Mouse (Mus musculus): Measurements from ENCODE around the gene Exoc6b. TPM values are rescaled to one million over a fixed set of nuclear protein-coding genes. Genes with fewer than 3 reads are reported as not detected.

Exoc6b gene
- polyA plus RNA-seq, 1 experiment from 2014 or later = 22.1 TPM

DNA sequence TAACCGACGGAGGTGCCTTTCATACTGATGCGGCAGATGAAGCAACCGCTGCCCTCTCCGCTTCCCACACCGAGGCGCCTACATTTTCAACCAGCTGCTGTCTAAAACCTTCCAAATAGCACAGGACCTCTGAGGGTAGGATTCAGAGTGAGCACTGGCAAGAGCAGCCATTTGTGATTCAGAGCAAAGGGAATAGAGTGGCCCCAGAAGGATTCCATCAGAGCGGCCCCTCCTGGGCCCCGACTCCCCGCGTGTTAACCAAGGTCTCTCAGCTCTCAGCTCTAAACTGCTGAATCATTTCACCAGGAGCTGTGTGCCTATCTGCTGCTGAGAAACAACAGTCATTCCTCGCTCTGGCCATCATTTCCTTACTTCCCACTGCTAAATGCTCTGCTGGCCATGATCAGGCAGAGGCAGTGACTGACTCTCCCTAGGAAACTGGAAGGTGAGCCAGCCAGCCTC lies 145.5 kb downstream of the Exoc6b start:
- peak; percentile 88 for ATAC-seq (ENCODE audit: insufficient number of reproducible peaks, low FRiP score)
- Histone ChIP-seq H3K27me3 (replicated peaks) (no peaks in the 10 kb centered on the region), H3K4me1 (replicated peaks) (peaks cover 9% of the 10 kb centered on the region; the same call in 1 of the 2 replicates), H3K9ac (0 out of 2 replicates have a peak overlapping the region, but pooled peaks have one; percentile 24), H3K4me3 (no peak overlapping the region), H3K27ac (ENCODE audit: poor library complexity, severe bottlenecking) (peak overlapping the region; percentile 53; the same call in 1 of the 2 replicates), H3K36me3 (peaks cover 6% of the 10 kb centered on the region; the same call in 1 of the 2 replicates), H3K4me2 (peak overlapping the region; percentile 49), H3K9me3 (replicated peaks) (peaks cover 3% of the 10 kb centered on the region; the same call in 1 of the 2 replicates)
- WGBS = 36% methylated on average over 12 of the region's 12 CpGs

DNA sequence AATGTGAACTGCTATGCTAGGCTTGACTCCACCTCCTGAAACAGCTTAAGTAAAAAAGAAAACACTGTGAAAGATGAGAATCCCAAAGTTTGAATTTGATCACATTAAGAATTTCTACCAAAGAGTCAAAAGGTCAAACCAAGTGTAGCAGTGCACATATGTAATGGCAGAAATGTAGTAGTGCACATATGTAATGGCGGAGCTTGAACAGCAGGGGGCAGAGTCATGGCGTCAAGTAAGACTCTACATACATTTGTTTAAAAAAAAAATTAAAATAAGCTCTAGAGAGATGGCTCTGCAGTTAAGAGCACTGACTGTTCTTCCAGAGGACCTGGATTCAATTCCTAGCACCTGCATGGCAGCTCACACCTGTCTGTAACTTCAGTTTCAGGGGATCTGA lies 153.0 kb downstream of the Exoc6b start:
- no peaks in the 10 kb centered on the region for H3K9me3 ChIP-seq (replicated peaks)
- no peaks in the 10 kb centered on the region for H3K36me3 ChIP-seq
- no peak for ATAC-seq (ENCODE audit: insufficient number of reproducible peaks, low FRiP score)
- no peak overlapping the region for H3K4me3 ChIP-seq
- no peaks in the 10 kb centered on the region for H3K4me1 ChIP-seq (replicated peaks)
- H3K27me3 ChIP-seq (replicated peaks) = no peaks in the 10 kb centered on the region
- H3K27ac ChIP-seq (ENCODE audit: poor library complexity, severe bottlenecking) = no peak overlapping the region
- H3K9ac ChIP-seq = no peak overlapping the region
- no peak overlapping the region for H3K4me2 ChIP-seq
- WGBS = 20% methylated on average over 2 of the region's 2 CpGs

DNA sequence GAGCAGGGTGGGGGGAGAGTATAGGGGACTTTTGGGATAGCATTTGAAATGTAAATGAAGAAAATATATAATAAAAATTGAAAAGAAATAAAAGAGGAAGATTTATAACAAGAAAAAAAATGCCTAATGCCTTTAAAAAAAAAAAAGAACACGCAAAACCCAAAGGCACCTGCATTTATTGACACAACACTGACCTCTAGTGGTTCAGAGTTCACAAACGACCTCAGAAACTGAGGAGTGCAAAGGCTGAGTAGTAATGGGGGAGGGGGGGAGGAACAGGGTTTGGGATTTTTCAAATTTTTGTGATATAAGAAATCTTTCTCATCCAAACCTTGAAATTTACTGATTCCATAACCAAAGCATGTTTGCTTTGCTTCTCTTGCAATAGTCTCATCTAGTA lies 156.9 kb downstream of the Exoc6b start:
- Histone ChIP-seq H3K9ac (no peak overlapping the region), H3K9me3 (replicated peaks) (no peaks in the 10 kb centered on the region), H3K4me1 (replicated peaks) (no peaks in the 10 kb centered on the region), H3K36me3 (no peaks in the 10 kb centered on the region), H3K27me3 (replicated peaks) (no peaks in the 10 kb centered on the region), H3K27ac (ENCODE audit: poor library complexity, severe bottlenecking) (no peak overlapping the region), H3K4me3 (no peak overlapping the region), H3K4me2 (no peak overlapping the region)
- ATAC-seq (ENCODE audit: insufficient number of reproducible peaks, low FRiP score) = no peak
- WGBS = 6% methylated on average over 2 of the region's 2 CpGs

DNA sequence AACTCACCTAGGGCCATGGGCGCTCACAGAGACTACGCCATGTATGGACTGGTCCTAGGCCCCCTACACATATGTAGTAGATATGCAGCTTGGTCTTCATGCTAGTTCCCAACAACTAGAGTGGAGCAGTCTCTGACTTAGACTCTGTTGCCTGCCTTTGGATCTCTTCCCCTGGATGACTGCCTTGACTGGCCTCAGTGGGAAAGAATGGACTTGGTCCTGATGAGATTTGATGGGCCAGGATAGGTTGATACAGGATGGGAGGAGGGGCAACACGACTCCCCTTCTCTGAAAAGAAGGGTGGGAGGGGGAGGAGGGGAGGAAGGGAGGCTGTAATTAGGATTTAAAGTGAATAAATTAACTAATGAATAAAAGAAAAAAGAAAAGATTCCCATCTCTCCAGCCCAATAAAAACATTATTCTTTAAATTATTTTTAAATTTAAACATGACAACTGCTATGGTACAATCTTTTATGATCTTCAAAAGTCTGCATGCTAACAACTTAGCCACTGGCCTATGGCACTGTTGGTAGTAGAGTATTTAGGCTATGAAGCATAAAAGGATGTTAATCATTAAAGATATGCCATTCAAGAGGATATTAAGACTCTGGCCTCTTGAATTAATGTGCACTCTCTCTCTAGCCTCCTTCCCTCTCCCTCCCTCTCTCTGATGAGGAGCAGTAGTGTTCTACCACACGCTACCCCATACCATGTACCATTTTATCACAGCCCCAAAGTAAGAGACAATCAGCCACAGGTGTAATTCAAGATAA lies 170.1 kb downstream of the Exoc6b start:
- no peak overlapping the region for H3K4me2 ChIP-seq
- no peak overlapping the region for H3K4me3 ChIP-seq
- H3K27ac ChIP-seq (ENCODE audit: poor library complexity, severe bottlenecking) = no peak overlapping the region
- WGBS = 90% methylated on average over 4 of the region's 4 CpGs
- H3K36me3 ChIP-seq = no peaks in the 10 kb centered on the region
- no peak overlapping the region for H3K9ac ChIP-seq
- H3K9me3 ChIP-seq (replicated peaks) = no peaks in the 10 kb centered on the region
- H3K27me3 ChIP-seq (replicated peaks) = no peaks in the 10 kb centered on the region
- no peak for ATAC-seq (ENCODE audit: insufficient number of reproducible peaks, low FRiP score)
- H3K4me1 ChIP-seq (replicated peaks) = peaks cover 6% of the 10 kb centered on the region; the same call in 1 of the 2 replicates

DNA sequence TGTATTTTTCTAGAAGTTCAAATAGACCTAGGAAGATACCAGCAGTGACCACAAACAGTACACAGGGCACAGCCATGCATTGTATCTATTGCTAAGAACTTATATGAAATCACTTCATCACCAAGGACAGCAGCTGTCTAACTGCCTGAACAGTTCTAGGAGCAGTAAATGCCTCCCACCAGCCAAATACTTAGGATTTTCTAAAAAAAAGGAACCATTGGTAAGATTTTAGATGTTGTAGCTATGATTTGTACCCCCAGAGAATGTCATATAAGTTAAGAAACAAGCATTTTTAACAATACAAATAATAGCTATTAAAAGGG lies 175.6 kb downstream of the Exoc6b start:
- Histone ChIP-seq H3K4me3 (no peak overlapping the region), H3K9ac (no peak overlapping the region), H3K9me3 (replicated peaks) (no peaks in the 10 kb centered on the region), H3K27me3 (replicated peaks) (no peaks in the 10 kb centered on the region), H3K4me2 (no peak overlapping the region), H3K27ac (ENCODE audit: poor library complexity, severe bottlenecking) (no peak overlapping the region), H3K4me1 (replicated peaks) (peaks cover 13% of the 10 kb centered on the region), H3K36me3 (no peaks in the 10 kb centered on the region)
- ATAC-seq (ENCODE audit: insufficient number of reproducible peaks, low FRiP score) = no peak

DNA sequence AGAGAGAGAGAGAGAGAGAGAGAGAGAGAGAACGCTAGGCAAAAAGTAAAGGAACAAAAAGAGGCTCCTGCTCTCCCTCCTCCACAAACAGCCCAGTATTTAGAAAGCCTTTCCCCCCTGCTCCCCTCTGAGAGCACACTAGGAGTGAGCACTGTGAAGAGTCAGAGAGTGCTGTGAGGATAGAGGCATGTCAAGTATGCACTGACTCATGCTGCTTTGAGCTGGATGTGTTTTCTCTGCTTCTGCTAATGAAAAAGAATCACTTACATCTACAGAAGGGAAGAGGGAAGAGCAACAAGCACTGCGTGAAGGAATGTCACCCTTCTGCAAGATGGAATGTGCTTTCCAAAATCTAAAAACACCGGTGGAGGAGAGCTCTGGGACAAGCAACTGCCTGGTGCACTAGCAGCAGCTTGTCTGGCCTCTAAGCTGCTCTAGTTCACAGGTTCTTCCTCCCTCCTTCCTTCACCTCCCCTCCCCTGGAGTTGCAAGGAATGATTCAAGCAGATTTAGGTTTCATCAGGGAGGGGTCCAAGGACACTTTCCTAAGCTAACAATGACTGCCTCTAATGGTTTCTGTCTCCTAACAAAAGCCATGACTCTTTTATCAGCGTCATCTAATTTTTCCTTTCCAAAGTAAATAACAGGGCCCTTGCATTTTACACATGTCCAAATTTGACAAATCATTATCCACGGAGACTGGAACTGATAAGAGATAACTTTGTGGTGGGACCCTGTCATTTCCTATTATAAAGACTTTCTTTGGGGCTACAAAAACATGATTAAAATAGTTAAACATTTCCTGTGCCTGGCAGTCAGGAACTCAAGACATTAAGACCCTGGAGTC lies 176.2 kb downstream of the Exoc6b start:
- Histone ChIP-seq H3K9me3 (replicated peaks) (no peaks in the 10 kb centered on the region), H3K27me3 (replicated peaks) (no peaks in the 10 kb centered on the region), H3K27ac (ENCODE audit: poor library complexity, severe bottlenecking) (no peak overlapping the region), H3K4me2 (0 out of 2 replicates have a peak overlapping the region, but pooled peaks have one; percentile 15), H3K4me1 (replicated peaks) (peaks cover 13% of the 10 kb centered on the region), H3K9ac (no peak overlapping the region), H3K36me3 (no peaks in the 10 kb centered on the region), H3K4me3 (no peak overlapping the region)
- ATAC-seq (ENCODE audit: insufficient number of reproducible peaks, low FRiP score) = no peak
- WGBS = 12% methylated on average over 5 of the region's 5 CpGs

DNA sequence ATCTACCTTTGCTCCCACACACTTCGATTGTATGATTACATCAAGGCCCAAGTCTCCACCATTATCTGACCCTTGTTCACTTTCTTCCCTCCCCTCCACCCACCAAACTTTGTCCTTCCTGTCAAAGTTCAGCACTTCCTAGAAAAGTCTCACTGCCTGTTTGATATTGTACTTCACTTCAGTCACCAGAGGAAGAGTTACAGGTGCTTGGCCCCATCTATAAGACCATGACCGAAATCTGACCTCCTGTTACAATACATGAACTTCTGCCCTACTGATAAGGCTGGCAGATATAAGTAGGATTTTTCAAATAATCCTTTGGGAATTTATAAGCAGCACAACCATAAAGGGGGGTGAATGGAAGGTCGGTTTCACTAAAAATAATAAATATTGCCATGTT lies 182.8 kb downstream of the Exoc6b start:
- no peak overlapping the region for H3K9ac ChIP-seq
- H3K27me3 ChIP-seq (replicated peaks) = no peaks in the 10 kb centered on the region
- H3K4me2 ChIP-seq = no peak overlapping the region
- no peaks in the 10 kb centered on the region for H3K36me3 ChIP-seq
- no peaks in the 10 kb centered on the region for H3K9me3 ChIP-seq (replicated peaks)
- ATAC-seq (ENCODE audit: insufficient number of reproducible peaks, low FRiP score) = no peak
- no peak overlapping the region for H3K4me3 ChIP-seq
- WGBS = 46% methylated on average over 3 of the region's 3 CpGs
- H3K27ac ChIP-seq (ENCODE audit: poor library complexity, severe bottlenecking) = no peak overlapping the region
- H3K4me1 ChIP-seq (replicated peaks) = peaks cover 29% of the 10 kb centered on the region

DNA sequence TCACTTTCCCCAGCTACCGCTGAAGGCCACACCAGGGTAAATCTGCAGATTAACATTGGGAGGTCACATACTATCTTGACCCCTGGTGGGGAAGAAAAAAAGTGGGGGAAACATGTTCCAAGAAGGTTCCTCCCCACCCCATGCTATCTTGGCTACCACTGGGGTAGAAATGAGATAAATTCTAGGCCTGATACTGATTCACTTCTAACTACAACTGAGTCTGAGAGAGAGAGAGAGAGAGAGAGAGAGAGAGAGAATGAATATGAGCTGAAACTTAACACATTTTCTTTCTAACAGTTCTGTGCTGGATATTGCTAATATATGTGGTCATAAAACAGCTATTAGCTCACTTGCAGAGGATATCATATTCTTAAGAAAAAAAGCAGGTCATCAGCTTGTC lies 184.2 kb downstream of the Exoc6b start:
- H3K36me3 ChIP-seq = no peaks in the 10 kb centered on the region
- no peak overlapping the region for H3K4me3 ChIP-seq
- no peak overlapping the region for H3K4me2 ChIP-seq
- 21% methylated on average over 1 of the region's 1 CpGs for WGBS
- no peaks in the 10 kb centered on the region for H3K27me3 ChIP-seq (replicated peaks)
- no peak overlapping the region for H3K9ac ChIP-seq
- no peak overlapping the region for H3K27ac ChIP-seq (ENCODE audit: poor library complexity, severe bottlenecking)
- no peak for ATAC-seq (ENCODE audit: insufficient number of reproducible peaks, low FRiP score)
- peaks cover 29% of the 10 kb centered on the region for H3K4me1 ChIP-seq (replicated peaks)
- H3K9me3 ChIP-seq (replicated peaks) = no peaks in the 10 kb centered on the region

DNA sequence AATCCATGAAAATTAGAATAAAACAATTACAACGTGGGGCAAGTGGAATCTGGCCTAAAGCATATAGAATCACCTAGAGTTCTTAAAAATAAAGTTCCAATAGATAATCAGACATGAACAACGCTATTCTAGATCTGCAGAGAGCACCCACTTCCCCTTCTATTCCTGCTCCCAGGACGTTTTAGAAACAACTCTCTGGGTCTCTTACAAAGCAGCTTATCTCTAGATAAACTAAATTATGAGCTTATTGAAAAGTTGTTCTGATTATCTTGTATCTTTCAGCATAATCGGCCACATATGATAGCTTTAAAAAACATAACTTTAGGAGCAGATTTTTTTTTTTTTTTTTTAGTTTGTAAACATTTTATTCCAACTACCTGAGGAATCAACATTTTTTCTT lies 185.6 kb downstream of the Exoc6b start:
- 16% methylated on average over 4 of the region's 4 CpGs for WGBS
- Histone ChIP-seq H3K4me1 (replicated peaks) (peaks cover 29% of the 10 kb centered on the region), H3K4me2 (no peak overlapping the region), H3K27me3 (replicated peaks) (no peaks in the 10 kb centered on the region), H3K9me3 (replicated peaks) (no peaks in the 10 kb centered on the region), H3K9ac (no peak overlapping the region), H3K4me3 (no peak overlapping the region), H3K27ac (ENCODE audit: poor library complexity, severe bottlenecking) (no peak overlapping the region), H3K36me3 (no peaks in the 10 kb centered on the region)
- ATAC-seq (ENCODE audit: insufficient number of reproducible peaks, low FRiP score) = no peak

DNA sequence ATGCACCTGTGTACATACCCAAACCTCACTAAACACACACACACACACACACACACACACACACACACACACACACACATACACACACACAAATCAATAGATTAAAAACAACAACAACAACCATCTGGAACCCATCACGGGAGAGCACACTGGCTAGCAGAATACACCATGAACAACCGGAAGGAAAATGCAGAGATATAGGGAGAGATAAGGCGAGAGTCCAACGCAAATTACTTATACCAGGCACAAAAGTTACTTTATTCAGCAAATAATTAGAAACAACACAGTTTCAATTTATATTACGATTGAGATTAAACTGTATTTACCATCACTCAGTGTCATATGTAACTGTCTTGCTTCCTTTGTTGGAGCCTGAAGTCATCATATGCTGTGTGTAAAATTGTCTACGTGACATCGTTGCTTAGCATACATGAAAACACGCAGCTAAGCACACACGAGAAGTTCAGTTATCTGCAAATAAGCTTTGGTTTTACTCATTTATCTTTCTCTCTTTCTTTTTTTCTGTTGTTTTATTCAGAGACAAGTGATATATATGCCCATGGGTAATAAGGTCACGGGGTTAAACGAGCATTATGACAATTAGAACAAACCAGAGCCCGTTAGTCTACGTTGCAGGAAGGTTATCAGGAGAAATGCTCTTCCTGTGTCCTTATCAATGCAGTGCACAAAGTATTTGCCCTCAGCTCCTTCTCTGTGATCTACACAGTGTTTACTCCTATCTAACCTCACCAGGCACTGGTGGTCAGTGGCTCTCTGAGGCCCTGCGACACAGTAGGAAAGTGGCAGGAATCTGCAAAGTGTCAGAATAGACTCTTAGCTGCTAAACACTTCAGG lies 186.4 kb downstream of the Exoc6b start:
- 27% methylated on average over 14 of the region's 14 CpGs for WGBS
- ATAC-seq (ENCODE audit: insufficient number of reproducible peaks, low FRiP score) = peak; percentile 96
- Histone ChIP-seq H3K4me1 (replicated peaks) (peaks cover 29% of the 10 kb centered on the region), H3K27ac (ENCODE audit: poor library complexity, severe bottlenecking) (peak overlapping the region; percentile 54), H3K9me3 (replicated peaks) (no peaks in the 10 kb centered on the region), H3K4me2 (no peak overlapping the region; the same call in 1 of the 2 replicates), H3K9ac (no peak overlapping the region), H3K36me3 (no peaks in the 10 kb centered on the region), H3K27me3 (replicated peaks) (no peaks in the 10 kb centered on the region), H3K4me3 (no peak overlapping the region)

DNA sequence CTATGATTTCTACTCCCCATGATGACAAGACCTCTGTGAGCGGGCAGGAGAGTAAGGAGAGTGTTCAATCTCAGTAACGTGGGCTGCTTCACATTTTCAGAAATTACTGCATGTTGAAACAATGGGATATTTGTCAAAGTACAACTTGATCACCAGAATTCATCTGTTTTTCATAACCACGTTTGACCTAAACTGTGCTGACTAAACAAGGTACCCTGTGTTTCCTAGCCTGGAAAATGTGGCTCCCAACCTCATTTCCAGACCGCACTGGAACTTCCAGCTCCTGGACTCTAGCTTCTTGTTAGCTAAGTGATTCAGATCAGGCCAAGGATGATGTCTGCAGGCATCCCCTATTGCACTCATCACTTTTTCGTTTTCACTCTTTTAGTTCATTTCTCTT lies 193.4 kb downstream of the Exoc6b start:
- Histone ChIP-seq H3K36me3 (no peaks in the 10 kb centered on the region), H3K4me2 (no peak overlapping the region), H3K4me1 (replicated peaks) (peaks cover 13% of the 10 kb centered on the region), H3K9ac (no peak overlapping the region), H3K9me3 (replicated peaks) (no peaks in the 10 kb centered on the region), H3K4me3 (no peak overlapping the region), H3K27me3 (replicated peaks) (no peaks in the 10 kb centered on the region), H3K27ac (ENCODE audit: poor library complexity, severe bottlenecking) (no peak overlapping the region)
- ATAC-seq (ENCODE audit: insufficient number of reproducible peaks, low FRiP score) = no peak
- WGBS = 68% methylated on average over 5 of the region's 5 CpGs

Measured in heart, embryonic 12.5 days (tissue).